Mouse (Mus musculus) left cerebral cortex, adult 6 months (tissue): ENCODE measurements around the gene Rasa2. TPM values are rescaled to one million over a fixed set of nuclear protein-coding genes. Genes with fewer than 3 reads are reported as not detected.

Experiments used
- long read RNA-seq, 2 experiments: library from polyadenylated mRNA; unstranded; transcript quantifications; one replicate each; pipeline ENCODE4 v2.0.0; 2019 to 2020
- polyA plus RNA-seq: library from polyadenylated mRNA; unstranded; fragments of <200 nt; fragmentation: Nextera tagmentation; gene quantifications from 2 replicates; pipeline ENCODE4 v1.2.3, GENCODE M21; 2021

Rasa2 gene
- polyA plus RNA-seq = 8.8 and 9.4 TPM in 2 replicates
- long read RNA-seq, experiment 1, full-length matches to known transcripts = 61 of 99 reads
- long read RNA-seq, experiment 1, partial matches to known transcripts = 12 of 99 reads
- long read RNA-seq, experiment 1, other reads (novel, unspliced or antisense) = 26 of 99 reads
- long read RNA-seq, experiment 2, full-length matches to known transcripts = 9 of 21 reads
- long read RNA-seq, experiment 2, partial matches to known transcripts = 5 of 21 reads
- long read RNA-seq, experiment 2, other reads (novel, unspliced or antisense) = 7 of 21 reads

GRCm38 (mm10) chr9:96631389-96632072 lies at the start of gene Rasa2:
Gene Rasa2 (minus strand): TSS chr9:96631617.

GRCm38 (mm10) chr9:96524972-96525506 lies 106.4 kb downstream of the Rasa2 start, which contains the start of gene Gm28729:
Gene Gm28729 (minus strand): TSS chr9:96525264.

Other genes starting within 250 kb of the Rasa2 start
- gene Rnf7, start 152.9 kb downstream of the Rasa2 start, polyA plus RNA-seq = 258 and 292 TPM in 2 replicates
- gene Gm28729, start 106.4 kb downstream of the Rasa2 start, polyA plus RNA-seq = 0.10 and 0.36 TPM in 2 replicates
- 37.5 and 57.6 TPM in 2 replicates for gene Zbtb38, start 121.2 kb upstream of the Rasa2 start, polyA plus RNA-seq